Mouse (Mus musculus): ENCODE results near the gene Pacrg. TPM values are rescaled to one million over a fixed set of nuclear protein-coding genes. Genes with fewer than 3 reads are reported as not detected.
A peak's percentile ranks its signal among the peaks of the same experiment; 100 is the strongest.

The Pacrg gene
- polyA plus RNA-seq, 1 experiment from 2014 or later: 6.7 TPM

DNA sequence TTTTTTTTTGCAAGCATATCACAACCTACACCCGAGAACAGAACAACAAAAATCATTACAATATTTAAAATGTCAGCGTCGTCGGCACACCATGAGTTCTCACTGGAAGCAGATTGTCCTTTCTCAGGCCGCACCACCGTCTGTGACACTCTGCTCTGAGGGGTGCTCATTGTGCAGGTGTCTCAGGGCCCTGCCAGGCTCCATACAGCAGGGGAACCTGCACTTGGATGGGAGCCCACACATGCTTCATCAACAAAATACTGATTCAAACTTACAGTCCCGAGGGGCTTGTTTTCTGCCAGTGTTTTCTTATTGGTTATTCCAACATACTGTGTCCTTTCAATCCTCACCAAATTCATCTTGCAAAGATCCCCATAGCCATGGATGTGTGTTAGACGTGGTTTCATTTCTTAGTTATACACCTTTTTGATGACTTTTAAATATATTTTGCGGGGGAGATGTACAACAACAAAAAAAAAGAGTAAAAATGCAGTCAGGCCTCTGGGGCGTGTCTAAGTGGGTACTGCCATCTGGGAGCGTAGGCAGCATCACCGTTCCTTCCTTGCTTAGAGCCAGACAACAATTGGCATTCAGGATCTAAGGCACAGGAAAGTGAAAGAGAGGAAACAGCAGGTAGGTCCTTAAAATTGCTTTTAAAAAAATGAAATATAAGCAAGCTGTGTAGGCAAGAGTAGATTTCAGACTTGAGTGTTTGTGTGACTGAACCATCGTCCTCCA lies 32.7 kb downstream of the Pacrg start:
- 0 out of 2 replicates have a peak, but pooled peaks have one; percentile 43 for ATAC-seq
- Histone ChIP-seq H3K4me3 (replicated peaks; ENCODE audit: low read length) (no peak overlapping the region), H3K4me1 (replicated peaks; ENCODE audit: control insufficient read depth, insufficient read depth, low read length) (peaks cover 9% of the 10 kb centered on the region), H3K9ac (replicated peaks; ENCODE audit: low read depth, low read length) (no peak overlapping the region), H3K27me3 (replicated peaks; ENCODE audit: control insufficient read depth, insufficient read depth, low read length) (no peaks in the 10 kb centered on the region), H3K4me2 (ENCODE audit: low read length) (peak overlapping the region; percentile 13; the same call in 1 of the 2 replicates), H3K27ac (ENCODE audit: low read length) (no peak overlapping the region), H3K36me3 (ENCODE audit: control insufficient read depth, insufficient read depth) (no peaks in the 10 kb centered on the region), H3K9me3 (ENCODE audit: control insufficient read depth, low read length) (no peaks in the 10 kb centered on the region)
- 46% methylated on average over 13 of the region's 13 CpGs for WGBS

DNA sequence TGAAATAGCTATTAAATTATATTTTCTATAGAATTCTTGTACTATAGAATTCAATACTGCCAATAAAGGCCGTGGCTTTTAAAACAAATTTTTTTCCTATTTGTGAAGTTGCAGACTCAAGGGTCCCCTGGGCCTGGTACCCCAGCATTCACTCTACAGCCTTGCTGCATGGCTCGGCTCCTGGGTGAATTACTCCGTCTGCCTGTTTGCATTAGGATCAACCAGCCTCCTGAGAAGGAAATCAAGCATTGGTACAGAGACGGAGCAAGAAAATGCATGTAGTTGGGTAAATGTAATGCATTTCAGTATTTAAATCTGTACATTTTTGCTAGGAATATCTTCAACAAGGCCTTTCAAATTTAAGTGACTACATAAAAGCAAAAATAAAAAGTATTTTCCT lies 33.4 kb downstream of the Pacrg start:
- H3K4me1 ChIP-seq (replicated peaks; ENCODE audit: control insufficient read depth, insufficient read depth, low read length): peaks cover 9% of the 10 kb centered on the region
- no peaks in the 10 kb centered on the region for H3K27me3 ChIP-seq (replicated peaks; ENCODE audit: control insufficient read depth, insufficient read depth, low read length)
- 78% methylated on average over 4 of the region's 4 CpGs for WGBS
- H3K27ac ChIP-seq (ENCODE audit: low read length): no peak overlapping the region
- ATAC-seq: no peak
- H3K36me3 ChIP-seq (ENCODE audit: control insufficient read depth, insufficient read depth): no peaks in the 10 kb centered on the region
- H3K4me2 ChIP-seq (ENCODE audit: low read length): no peak overlapping the region
- H3K9ac ChIP-seq (replicated peaks; ENCODE audit: low read depth, low read length): no peak overlapping the region
- no peak overlapping the region for H3K4me3 ChIP-seq (replicated peaks; ENCODE audit: low read length)
- H3K9me3 ChIP-seq (ENCODE audit: control insufficient read depth, low read length): no peaks in the 10 kb centered on the region

DNA sequence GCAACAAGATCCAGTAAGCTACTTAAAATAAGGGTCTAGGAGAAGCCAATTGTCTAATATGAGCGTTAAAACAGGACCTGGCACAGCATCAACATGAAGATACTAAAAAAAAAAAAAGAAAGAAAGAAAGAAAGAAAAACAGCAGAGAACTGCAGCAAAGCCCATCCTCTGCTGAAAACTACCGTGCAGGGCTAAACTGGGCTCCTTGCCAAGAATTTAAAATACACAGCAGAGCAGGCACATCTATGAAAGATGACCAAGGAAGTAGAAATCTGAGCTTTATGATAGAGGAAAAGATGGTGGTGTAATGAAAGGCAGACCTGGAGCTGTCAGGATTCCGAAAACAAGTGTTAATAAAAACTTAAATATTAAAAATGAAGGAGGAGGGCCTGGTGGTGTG lies 48.5 kb downstream of the Pacrg start:
- no peak for ATAC-seq
- H3K4me1 ChIP-seq (replicated peaks; ENCODE audit: control insufficient read depth, insufficient read depth, low read length): peaks cover 3% of the 10 kb centered on the region; the same call in 1 of the 2 replicates
- H3K9me3 ChIP-seq (ENCODE audit: control insufficient read depth, low read length): no peaks in the 10 kb centered on the region
- H3K9ac ChIP-seq (replicated peaks; ENCODE audit: low read depth, low read length): no peak overlapping the region
- no peak overlapping the region for H3K4me2 ChIP-seq (ENCODE audit: low read length)
- no peaks in the 10 kb centered on the region for H3K36me3 ChIP-seq (ENCODE audit: control insufficient read depth, insufficient read depth)
- H3K4me3 ChIP-seq (replicated peaks; ENCODE audit: low read length): no peak overlapping the region
- 27% methylated on average over 3 of the region's 3 CpGs for WGBS
- H3K27ac ChIP-seq (ENCODE audit: low read length): no peak overlapping the region
- no peaks in the 10 kb centered on the region for H3K27me3 ChIP-seq (replicated peaks; ENCODE audit: control insufficient read depth, insufficient read depth, low read length)

DNA sequence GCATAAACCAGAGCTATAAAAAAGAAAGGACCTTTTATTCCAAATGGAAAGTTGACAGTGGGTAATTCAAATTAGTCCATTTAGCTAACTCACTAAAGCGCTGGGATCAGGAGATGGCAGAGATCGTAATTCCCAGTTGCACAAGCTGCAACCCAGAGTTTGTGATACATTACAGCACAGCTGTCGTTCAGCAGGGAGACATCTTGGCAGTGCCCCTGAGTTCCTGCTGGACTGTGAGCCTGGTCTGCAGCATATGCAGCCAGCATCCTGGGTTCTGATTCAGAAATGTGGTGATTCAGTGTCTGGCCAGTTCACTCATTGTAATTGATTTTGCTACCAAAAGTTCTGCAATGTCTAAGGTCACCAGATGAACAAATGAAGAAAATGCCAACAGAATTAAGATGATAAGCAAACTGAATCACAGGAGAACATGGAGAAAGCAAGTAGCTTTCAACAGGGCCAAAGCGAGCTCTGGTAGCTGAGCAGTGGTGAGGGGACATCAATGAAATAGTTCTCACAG lies 55.6 kb downstream of the Pacrg start:
- Histone ChIP-seq H3K4me2 (ENCODE audit: low read length) (no peak overlapping the region), H3K4me1 (replicated peaks; ENCODE audit: control insufficient read depth, insufficient read depth, low read length) (no peaks in the 10 kb centered on the region), H3K36me3 (ENCODE audit: control insufficient read depth, insufficient read depth) (no peaks in the 10 kb centered on the region), H3K9me3 (ENCODE audit: control insufficient read depth, low read length) (no peaks in the 10 kb centered on the region), H3K9ac (replicated peaks; ENCODE audit: low read depth, low read length) (no peak overlapping the region), H3K27ac (ENCODE audit: low read length) (no peak overlapping the region), H3K27me3 (replicated peaks; ENCODE audit: control insufficient read depth, insufficient read depth, low read length) (no peaks in the 10 kb centered on the region), H3K4me3 (replicated peaks; ENCODE audit: low read length) (no peak overlapping the region)
- WGBS: 74% methylated on average over 4 of the region's 4 CpGs
- ATAC-seq: no peak

DNA sequence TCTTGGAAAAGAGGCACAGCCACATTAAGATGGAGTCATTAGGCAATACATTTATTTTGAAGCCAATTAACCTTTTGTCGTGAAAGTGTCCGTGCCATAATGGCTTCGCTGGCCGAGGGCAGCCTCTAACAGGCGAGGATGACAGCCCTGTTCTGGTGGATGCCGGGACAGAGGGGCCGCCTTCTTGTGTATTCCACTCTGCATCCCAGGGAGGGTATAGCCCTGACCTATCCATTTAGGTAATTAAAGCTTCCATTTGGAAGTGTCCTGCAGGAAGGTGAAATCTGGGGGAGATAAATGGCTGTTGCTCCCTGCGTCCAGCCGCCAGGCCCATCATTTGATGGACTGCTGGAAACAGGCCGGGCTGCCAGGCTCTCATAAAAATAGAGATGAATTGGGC lies 63.6 kb downstream of the Pacrg start:
- H3K9ac ChIP-seq (replicated peaks; ENCODE audit: low read depth, low read length): no peak overlapping the region
- H3K4me2 ChIP-seq (ENCODE audit: low read length): no peak overlapping the region
- 32% methylated on average over 10 of the region's 10 CpGs for WGBS
- no peak for ATAC-seq
- no peaks in the 10 kb centered on the region for H3K27me3 ChIP-seq (replicated peaks; ENCODE audit: control insufficient read depth, insufficient read depth, low read length)
- H3K9me3 ChIP-seq (ENCODE audit: control insufficient read depth, low read length): no peaks in the 10 kb centered on the region
- H3K27ac ChIP-seq (ENCODE audit: low read length): no peak overlapping the region
- no peaks in the 10 kb centered on the region for H3K4me1 ChIP-seq (replicated peaks; ENCODE audit: control insufficient read depth, insufficient read depth, low read length)
- H3K36me3 ChIP-seq (ENCODE audit: control insufficient read depth, insufficient read depth): no peaks in the 10 kb centered on the region
- no peak overlapping the region for H3K4me3 ChIP-seq (replicated peaks; ENCODE audit: low read length)

DNA sequence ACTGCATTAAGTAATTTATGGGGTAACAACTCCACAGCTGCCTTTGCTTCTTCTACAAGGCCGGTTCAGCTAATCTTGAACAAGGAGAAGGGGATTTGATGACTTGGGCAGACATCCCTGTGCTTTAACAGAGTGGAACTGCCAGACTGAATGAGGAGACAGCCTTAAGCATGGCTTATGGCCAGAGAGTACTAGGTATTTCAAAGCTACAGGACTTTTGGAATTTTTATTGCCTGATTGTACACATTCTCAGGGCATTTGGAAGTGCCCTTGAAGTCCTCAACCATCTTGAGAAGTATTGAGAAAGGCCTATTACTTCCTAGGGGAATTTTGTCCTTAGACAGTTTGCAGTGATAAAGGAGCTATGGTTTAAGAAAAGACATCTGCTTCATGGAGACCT lies 65.6 kb downstream of the Pacrg start:
- 91% methylated on average over 1 of the region's 1 CpGs for WGBS
- no peaks in the 10 kb centered on the region for H3K9me3 ChIP-seq (ENCODE audit: control insufficient read depth, low read length)
- H3K27ac ChIP-seq (ENCODE audit: low read length): no peak overlapping the region
- H3K4me2 ChIP-seq (ENCODE audit: low read length): no peak overlapping the region
- no peaks in the 10 kb centered on the region for H3K36me3 ChIP-seq (ENCODE audit: control insufficient read depth, insufficient read depth)
- ATAC-seq: no peak
- H3K4me1 ChIP-seq (replicated peaks; ENCODE audit: control insufficient read depth, insufficient read depth, low read length): peaks cover 9% of the 10 kb centered on the region
- no peak overlapping the region for H3K4me3 ChIP-seq (replicated peaks; ENCODE audit: low read length)
- H3K9ac ChIP-seq (replicated peaks; ENCODE audit: low read depth, low read length): no peak overlapping the region
- no peaks in the 10 kb centered on the region for H3K27me3 ChIP-seq (replicated peaks; ENCODE audit: control insufficient read depth, insufficient read depth, low read length)

DNA sequence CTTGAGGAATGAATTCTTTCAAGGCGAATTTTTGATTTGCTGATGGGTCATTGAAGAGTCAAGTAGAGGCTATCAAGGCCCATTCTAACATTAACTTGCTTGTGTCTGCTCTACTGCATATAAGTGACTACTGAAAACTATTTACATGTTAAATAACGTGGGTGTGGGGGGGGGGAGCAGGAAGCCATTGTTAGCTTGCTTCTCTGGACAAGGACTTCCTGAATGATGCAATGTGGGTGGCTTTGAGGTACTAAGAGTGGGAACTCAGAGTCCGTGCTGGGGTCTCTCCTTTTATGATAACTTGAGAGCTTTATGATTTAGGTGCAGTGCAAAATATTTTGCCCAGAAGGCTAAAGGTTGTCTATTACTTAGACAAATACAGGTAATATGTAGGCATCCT lies 67.9 kb downstream of the Pacrg start:
- no peaks in the 10 kb centered on the region for H3K9me3 ChIP-seq (ENCODE audit: control insufficient read depth, low read length)
- WGBS: 60% methylated on average over 3 of the region's 3 CpGs
- peaks cover 9% of the 10 kb centered on the region for H3K4me1 ChIP-seq (replicated peaks; ENCODE audit: control insufficient read depth, insufficient read depth, low read length)
- no peak overlapping the region for H3K9ac ChIP-seq (replicated peaks; ENCODE audit: low read depth, low read length)
- ATAC-seq: no peak
- no peaks in the 10 kb centered on the region for H3K36me3 ChIP-seq (ENCODE audit: control insufficient read depth, insufficient read depth)
- H3K4me3 ChIP-seq (replicated peaks; ENCODE audit: low read length): no peak overlapping the region
- H3K4me2 ChIP-seq (ENCODE audit: low read length): no peak overlapping the region
- no peaks in the 10 kb centered on the region for H3K27me3 ChIP-seq (replicated peaks; ENCODE audit: control insufficient read depth, insufficient read depth, low read length)
- H3K27ac ChIP-seq (ENCODE audit: low read length): no peak overlapping the region

DNA sequence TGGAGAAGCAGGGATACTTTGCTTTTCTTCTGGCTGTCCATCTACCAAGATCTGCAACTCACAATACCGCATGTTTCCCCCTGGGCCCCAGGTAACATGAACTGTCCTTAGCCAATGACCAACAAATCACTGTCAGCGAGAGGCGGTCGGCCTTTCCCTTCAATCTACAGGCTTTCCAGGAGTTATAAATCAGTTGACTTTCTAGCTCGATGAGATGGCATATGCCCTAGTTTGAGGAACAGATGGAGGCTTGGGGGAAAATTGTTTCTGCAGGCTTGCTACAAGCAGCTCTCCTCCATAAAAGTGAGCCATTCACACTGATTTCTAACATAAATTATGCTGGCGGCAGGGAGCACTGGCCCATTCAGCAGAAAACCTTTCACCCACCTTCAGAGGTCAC lies 70.2 kb downstream of the Pacrg start:
- H3K9me3 ChIP-seq (ENCODE audit: control insufficient read depth, low read length): no peaks in the 10 kb centered on the region
- H3K27me3 ChIP-seq (replicated peaks; ENCODE audit: control insufficient read depth, insufficient read depth, low read length): no peaks in the 10 kb centered on the region
- ATAC-seq: no peak
- 67% methylated on average over 6 of the region's 6 CpGs for whole genome bisulfite sequencing
- H3K27ac ChIP-seq (ENCODE audit: low read length): no peak overlapping the region
- H3K4me3 ChIP-seq (replicated peaks; ENCODE audit: low read length): no peak overlapping the region
- H3K4me2 ChIP-seq (ENCODE audit: low read length): no peak overlapping the region
- peaks cover 9% of the 10 kb centered on the region for H3K4me1 ChIP-seq (replicated peaks; ENCODE audit: control insufficient read depth, insufficient read depth, low read length)
- no peak overlapping the region for H3K9ac ChIP-seq (replicated peaks; ENCODE audit: low read depth, low read length)
- H3K36me3 ChIP-seq (ENCODE audit: control insufficient read depth, insufficient read depth): no peaks in the 10 kb centered on the region

DNA sequence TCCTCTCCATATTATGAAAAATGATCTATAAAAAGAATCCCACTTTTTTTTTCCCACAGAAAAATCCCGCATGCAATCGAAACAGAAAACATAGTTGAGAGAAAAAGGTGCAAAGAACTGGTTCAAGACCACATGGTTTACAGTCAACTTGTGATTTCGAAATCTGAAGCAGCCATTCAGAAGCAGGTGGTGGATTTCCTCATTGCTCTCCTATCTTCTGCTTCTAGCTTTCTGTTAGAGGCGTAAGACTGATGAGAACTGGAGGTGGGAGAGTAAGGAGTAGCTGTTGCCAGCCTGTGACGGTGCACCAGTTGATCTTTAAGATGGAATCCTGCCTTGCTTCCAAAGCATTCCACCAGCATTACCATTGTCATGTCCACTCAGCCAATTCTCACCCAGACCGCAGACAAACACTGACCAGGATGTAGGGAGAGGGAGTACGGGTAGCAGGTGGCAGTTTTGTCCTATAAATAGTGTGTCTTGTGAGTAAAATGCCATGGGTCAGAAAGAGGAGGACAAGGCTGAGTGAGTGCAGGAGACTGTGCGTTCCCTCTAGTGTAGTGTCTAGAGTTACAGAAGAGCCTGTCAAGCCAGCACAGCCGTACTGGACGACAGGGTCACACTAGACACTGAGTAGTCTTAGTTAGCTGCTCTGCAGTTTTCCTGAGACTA lies 73.2 kb downstream of the Pacrg start:
- H3K27me3 ChIP-seq (replicated peaks; ENCODE audit: control insufficient read depth, insufficient read depth, low read length): no peaks in the 10 kb centered on the region
- ATAC-seq: no peak
- no peak overlapping the region for H3K9ac ChIP-seq (replicated peaks; ENCODE audit: low read depth, low read length)
- WGBS: 84% methylated on average over 10 of the region's 10 CpGs
- H3K4me3 ChIP-seq (replicated peaks; ENCODE audit: low read length): no peak overlapping the region
- no peaks in the 10 kb centered on the region for H3K36me3 ChIP-seq (ENCODE audit: control insufficient read depth, insufficient read depth)
- H3K9me3 ChIP-seq (ENCODE audit: control insufficient read depth, low read length): no peaks in the 10 kb centered on the region
- no peak overlapping the region for H3K27ac ChIP-seq (ENCODE audit: low read length)
- no peak overlapping the region for H3K4me2 ChIP-seq (ENCODE audit: low read length)
- peaks cover 9% of the 10 kb centered on the region for H3K4me1 ChIP-seq (replicated peaks; ENCODE audit: control insufficient read depth, insufficient read depth, low read length)

Measured in forebrain, embryonic 16.5 days (tissue).